Mouse (Mus musculus): ENCODE measurements around the gene Ptgis. TPM values are rescaled to one million over a fixed set of nuclear protein-coding genes. Genes with fewer than 3 reads are reported as not detected.

Gene Ptgis
- polyA plus RNA-seq, 1 experiment, result 1.2 TPM

GRCm38 (mm10) chr2:167275856-167276255 lies 35.5 kb upstream of the Ptgis start:
- TF ChIP-seq CTCF (IDR thresholded peaks at IDR 0.05; ENCODE audit: control insufficient read depth, insufficient read depth, low read length), result no peak
- TF ChIP-seq POLR2A (IDR thresholded peaks at IDR 0.05; ENCODE audit: borderline replicate concordance, control insufficient read depth, low read depth, low read length), result no peak
- H3K4me3 ChIP-seq (replicated peaks; ENCODE audit: control insufficient read depth, low read depth, low read length), result no peak overlapping the region
- 74% methylated on average over 10 of the region's 10 CpGs for WGBS
- no peak overlapping the region for H3K27ac ChIP-seq (ENCODE audit: control insufficient read depth, insufficient read depth, low read depth, low read length, poor library complexity)
- H3K4me1 ChIP-seq (ENCODE audit: control insufficient read depth, insufficient read depth, low read length), result no peaks in the 10 kb centered on the region; the same call in 1 of the 2 replicates

- TF ChIP-seq POLR2A (IDR thresholded peaks at IDR 0.05; ENCODE audit: borderline replicate concordance, control insufficient read depth, low read depth, low read length), result no peak
- no peak overlapping the region for H3K4me3 ChIP-seq (replicated peaks; ENCODE audit: control insufficient read depth, low read depth, low read length)
- 73% methylated on average over 10 of the region's 10 CpGs for WGBS
- H3K27ac ChIP-seq (ENCODE audit: control insufficient read depth, insufficient read depth, low read depth, low read length, poor library complexity), result no peak overlapping the region
- no peaks in the 10 kb centered on the region; the same call in 1 of the 2 replicates for H3K4me1 ChIP-seq (ENCODE audit: control insufficient read depth, insufficient read depth, low read length)
Observed at GRCm38 (mm10) chr2:167274713-167275465, 34.5 kb upstream of the Ptgis start.

GRCm38 (mm10) chr2:167273206-167273740 lies 32.9 kb upstream of the Ptgis start:
- Histone ChIP-seq H3K4me3 (replicated peaks; ENCODE audit: control insufficient read depth, low read depth, low read length) (no peak overlapping the region), H3K4me1 (ENCODE audit: control insufficient read depth, insufficient read depth, low read length) (no peaks in the 10 kb centered on the region; the same call in 1 of the 2 replicates), H3K27ac (ENCODE audit: control insufficient read depth, insufficient read depth, low read depth, low read length, poor library complexity) (0 out of 2 replicates have a peak overlapping the region, but pooled peaks have one; percentile 7)
- 73% methylated on average over 13 of the region's 13 CpGs for WGBS
- no peak for TF ChIP-seq POLR2A (IDR thresholded peaks at IDR 0.05; ENCODE audit: borderline replicate concordance, control insufficient read depth, low read depth, low read length)
- TF ChIP-seq CTCF (IDR thresholded peaks at IDR 0.05; ENCODE audit: control insufficient read depth, insufficient read depth, low read length), result no peak

- 68% methylated on average over 3 of the region's 3 CpGs for WGBS
- H3K4me3 ChIP-seq (replicated peaks; ENCODE audit: control insufficient read depth, low read depth, low read length), result no peak overlapping the region
- no peak for TF ChIP-seq POLR2A (IDR thresholded peaks at IDR 0.05; ENCODE audit: borderline replicate concordance, control insufficient read depth, low read depth, low read length)
- no peak for TF ChIP-seq CTCF (IDR thresholded peaks at IDR 0.05; ENCODE audit: control insufficient read depth, insufficient read depth, low read length)
- no peak overlapping the region for H3K27ac ChIP-seq (ENCODE audit: control insufficient read depth, insufficient read depth, low read depth, low read length, poor library complexity)
- H3K4me1 ChIP-seq (ENCODE audit: control insufficient read depth, insufficient read depth, low read length), result no peaks in the 10 kb centered on the region; the same call in 1 of the 2 replicates
Observed at GRCm38 (mm10) chr2:167272706-167273105, 32.3 kb upstream of the Ptgis start.

- no peak overlapping the region for H3K27ac ChIP-seq (ENCODE audit: control insufficient read depth, insufficient read depth, low read depth, low read length, poor library complexity)
- TF ChIP-seq CTCF (IDR thresholded peaks at IDR 0.05; ENCODE audit: control insufficient read depth, insufficient read depth, low read length), result no peak
- H3K4me3 ChIP-seq (replicated peaks; ENCODE audit: control insufficient read depth, low read depth, low read length), result no peak overlapping the region
- 38% methylated on average over 9 of the region's 9 CpGs for WGBS
- no peaks in the 10 kb centered on the region; the same call in 1 of the 2 replicates for H3K4me1 ChIP-seq (ENCODE audit: control insufficient read depth, insufficient read depth, low read length)
Observed at GRCm38 (mm10) chr2:167271121-167271521, 30.7 kb upstream of the Ptgis start.

GRCm38 (mm10) chr2:167270496-167270895 lies 30.1 kb upstream of the Ptgis start:
- 82% methylated on average over 3 of the region's 3 CpGs for WGBS
- Histone ChIP-seq H3K4me3 (replicated peaks; ENCODE audit: control insufficient read depth, low read depth, low read length) (no peak overlapping the region), H3K4me1 (ENCODE audit: control insufficient read depth, insufficient read depth, low read length) (no peaks in the 10 kb centered on the region; the same call in 1 of the 2 replicates), H3K27ac (ENCODE audit: control insufficient read depth, insufficient read depth, low read depth, low read length, poor library complexity) (no peak overlapping the region)
- TF ChIP-seq CTCF (IDR thresholded peaks at IDR 0.05; ENCODE audit: control insufficient read depth, insufficient read depth, low read length), result no peak

- WGBS, result 80% methylated on average over 1 of the region's 1 CpGs
Observed at GRCm38 (mm10) chr2:167268721-167269120, 28.3 kb upstream of the Ptgis start.

GRCm38 (mm10) chr2:167268411-167268690 lies 27.9 kb upstream of the Ptgis start:
- Histone ChIP-seq H3K4me1 (ENCODE audit: control insufficient read depth, insufficient read depth, low read length) (no peaks in the 10 kb centered on the region; the same call in 1 of the 2 replicates), H3K4me3 (replicated peaks; ENCODE audit: control insufficient read depth, low read depth, low read length) (no peak overlapping the region), H3K27ac (ENCODE audit: control insufficient read depth, insufficient read depth, low read depth, low read length, poor library complexity) (no peak overlapping the region)
- WGBS, result 84% methylated on average over 8 of the region's 8 CpGs
- TF ChIP-seq POLR2A (IDR thresholded peaks at IDR 0.05; ENCODE audit: borderline replicate concordance, control insufficient read depth, low read depth, low read length), result no peak
- TF ChIP-seq CTCF (IDR thresholded peaks at IDR 0.05; ENCODE audit: control insufficient read depth, insufficient read depth, low read length), result no peak

More at GRCm38 (mm10) chr2:167268721-167269120, 28.3 kb upstream of the Ptgis start:
- TF ChIP-seq CTCF (IDR thresholded peaks at IDR 0.05; ENCODE audit: control insufficient read depth, insufficient read depth, low read length) (no peak), POLR2A (IDR thresholded peaks at IDR 0.05; ENCODE audit: borderline replicate concordance, control insufficient read depth, low read depth, low read length) (no peak)
- no peaks in the 10 kb centered on the region; the same call in 1 of the 2 replicates for H3K4me1 ChIP-seq (ENCODE audit: control insufficient read depth, insufficient read depth, low read length)
- H3K27ac ChIP-seq (ENCODE audit: control insufficient read depth, insufficient read depth, low read depth, low read length, poor library complexity), result no peak overlapping the region
- no peak overlapping the region for H3K4me3 ChIP-seq (replicated peaks; ENCODE audit: control insufficient read depth, low read depth, low read length)
